Mouse (Mus musculus): ENCODE measurements around the gene Gm11037.

DNA sequence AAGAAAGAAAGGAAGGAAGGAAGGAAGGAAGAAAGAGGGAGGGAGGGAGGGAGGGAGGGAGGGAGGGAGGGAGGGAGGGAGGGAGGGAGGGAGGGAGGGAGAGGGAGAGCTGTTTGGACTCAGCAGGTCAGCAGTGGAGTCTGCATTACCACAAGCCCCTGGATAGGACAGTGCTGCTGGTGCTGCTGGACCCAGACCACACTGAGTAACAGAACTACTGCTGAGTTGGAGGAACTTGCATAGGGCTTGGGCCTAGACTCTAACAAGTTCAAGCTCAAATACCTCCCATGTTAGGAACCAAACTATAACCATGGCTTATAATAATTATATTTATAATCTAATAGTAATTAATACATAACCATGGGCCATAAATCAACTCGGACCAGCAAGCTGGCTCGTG is 2.4 kb upstream of the Gm11037 start:
- TF ChIP-seq POLR2A (IDR thresholded peaks at IDR 0.05; ENCODE audit: control insufficient read depth, extremely low read depth, insufficient read depth, low read length, poor library complexity) (no peak), CTCF (IDR thresholded peaks at IDR 0.05; ENCODE audit: borderline replicate concordance, control insufficient read depth, extremely low read depth, insufficient read depth, low read length, poor library complexity) (no peak)
